Mouse (Mus musculus): ENCODE data around the gene Fads3.

The Fads3 gene

GRCm38 (mm10) chr19:10071892-10072291 is 30.5 kb downstream of the Fads3 start:
- no peak for DNase-seq

GRCm38 (mm10) chr19:10073145-10073544 is 31.8 kb downstream of the Fads3 start:
- no peak for DNase-seq

- no peak for DNase-seq
Observed at GRCm38 (mm10) chr19:10078392-10078791, 37.0 kb downstream of the Fads3 start.

DNA sequence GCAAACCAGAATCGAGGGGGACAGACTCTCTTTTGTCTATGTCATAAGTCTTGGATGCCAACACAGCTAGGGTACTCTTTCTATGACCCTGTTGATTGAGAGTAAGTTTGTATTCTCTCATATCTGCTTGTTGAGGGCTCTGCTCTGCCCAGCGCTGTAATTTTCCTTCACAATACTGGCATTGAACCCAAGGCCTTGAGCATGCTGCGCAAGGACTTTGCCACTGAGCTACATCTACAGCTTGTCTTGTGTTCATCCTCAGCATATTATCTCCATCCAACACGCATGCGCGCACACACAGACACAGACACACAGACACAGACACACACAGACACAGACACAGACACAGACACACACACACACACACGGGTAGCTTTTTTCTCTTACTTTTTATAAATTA is 39.0 kb downstream of the Fads3 start:
- DNase-seq, result no peak

- no peak for DNase-seq
Observed at GRCm38 (mm10) chr19:10082105-10082504, 40.7 kb downstream of the Fads3 start.

- DNase-seq, result no peak
Observed at GRCm38 (mm10) chr19:10085454-10085853, 44.1 kb downstream of the Fads3 start.

DNA sequence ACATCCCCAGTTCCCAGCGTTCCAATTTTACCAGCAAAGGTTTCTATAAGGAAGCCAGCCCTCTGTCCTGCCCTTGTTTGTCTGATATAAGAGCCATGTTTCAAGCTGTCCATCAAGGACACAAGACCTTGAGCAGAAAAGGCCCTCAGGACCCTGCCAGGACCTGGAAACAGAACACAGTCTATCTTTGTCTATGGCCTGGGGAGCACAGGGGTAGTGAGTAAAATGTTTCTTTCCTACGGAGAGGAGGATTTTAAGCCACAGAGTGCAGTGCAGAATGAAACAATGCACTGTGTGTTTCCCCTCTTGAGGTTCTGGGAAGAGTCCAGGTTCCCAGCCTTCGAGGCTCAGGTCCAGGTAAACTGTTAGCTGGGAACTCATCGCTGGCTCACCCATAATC is 45.6 kb downstream of the Fads3 start:
- no peak for DNase-seq

DNA sequence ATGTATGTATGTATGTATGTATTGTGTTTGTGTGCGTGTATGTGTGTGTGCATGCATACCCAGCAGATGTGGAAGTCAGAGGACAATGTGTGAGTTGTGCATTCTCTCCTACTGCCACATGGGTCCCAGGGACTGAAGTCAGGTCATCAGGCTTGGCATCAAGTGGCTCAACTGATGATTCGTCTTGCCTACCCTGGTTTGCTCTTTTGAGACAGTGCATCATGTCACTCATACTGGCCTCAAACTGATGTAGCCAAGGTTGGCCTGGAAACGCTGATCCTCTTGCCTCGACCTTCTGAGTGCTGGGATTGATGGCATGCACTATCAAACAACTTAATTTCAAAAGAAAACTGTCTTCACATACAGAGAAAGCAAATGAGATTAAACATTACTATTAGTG is 52.5 kb downstream of the Fads3 start:
- no peak for DNase-seq

DNA sequence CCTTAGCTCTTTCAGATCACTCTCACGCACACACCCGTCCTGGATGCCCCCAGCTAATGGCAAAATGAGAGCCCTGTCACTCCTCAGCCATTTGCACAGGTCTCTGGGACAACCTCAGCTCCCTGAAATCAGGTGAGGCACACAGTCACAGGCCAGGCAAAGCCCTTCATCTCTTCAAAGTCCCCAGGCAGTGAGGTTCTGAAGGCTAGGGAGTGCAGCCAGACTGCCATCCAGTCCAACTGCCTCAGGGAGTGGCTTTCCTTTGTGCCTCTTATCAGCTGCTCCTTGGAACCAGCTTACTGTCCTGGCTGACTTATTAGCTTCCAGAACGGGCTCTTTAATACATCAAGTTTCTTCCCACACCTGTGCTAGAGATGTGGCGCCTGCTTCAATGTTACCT is 53.3 kb downstream of the Fads3 start:
- no peak for DNase-seq

DNA sequence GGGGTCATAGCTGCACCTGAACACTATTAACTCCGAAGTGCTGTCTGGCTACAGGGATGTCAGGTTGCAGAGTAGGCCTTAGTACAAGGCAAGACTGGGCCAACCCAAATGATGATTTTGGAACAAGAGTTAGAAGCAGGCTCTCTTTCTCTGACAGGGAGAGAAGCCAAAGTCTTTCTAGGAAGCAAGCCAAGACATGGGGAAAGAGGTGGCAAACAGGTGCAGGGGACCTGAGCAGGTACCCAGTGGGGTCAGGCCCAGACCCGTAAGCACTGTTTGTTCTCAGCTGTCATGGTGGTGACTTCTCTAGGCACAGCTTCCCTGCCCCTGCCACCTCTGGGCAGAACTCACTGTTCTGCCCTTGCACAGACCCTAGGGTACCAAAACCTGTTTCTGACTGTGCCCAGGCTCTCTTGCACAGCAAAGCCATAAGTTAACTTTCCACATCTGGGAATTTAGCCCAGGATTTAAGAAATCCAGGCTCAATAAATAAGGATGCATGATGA is 55.1 kb downstream of the Fads3 start:
- DNase-seq, result no peak

GRCm38 (mm10) chr19:10097826-10098225 is 56.5 kb downstream of the Fads3 start:
- no peak for DNase-seq

- peak; percentile 78 for DNase-seq
Observed at GRCm38 (mm10) chr19:10100631-10101071, 59.3 kb downstream of the Fads3 start.

DNA sequence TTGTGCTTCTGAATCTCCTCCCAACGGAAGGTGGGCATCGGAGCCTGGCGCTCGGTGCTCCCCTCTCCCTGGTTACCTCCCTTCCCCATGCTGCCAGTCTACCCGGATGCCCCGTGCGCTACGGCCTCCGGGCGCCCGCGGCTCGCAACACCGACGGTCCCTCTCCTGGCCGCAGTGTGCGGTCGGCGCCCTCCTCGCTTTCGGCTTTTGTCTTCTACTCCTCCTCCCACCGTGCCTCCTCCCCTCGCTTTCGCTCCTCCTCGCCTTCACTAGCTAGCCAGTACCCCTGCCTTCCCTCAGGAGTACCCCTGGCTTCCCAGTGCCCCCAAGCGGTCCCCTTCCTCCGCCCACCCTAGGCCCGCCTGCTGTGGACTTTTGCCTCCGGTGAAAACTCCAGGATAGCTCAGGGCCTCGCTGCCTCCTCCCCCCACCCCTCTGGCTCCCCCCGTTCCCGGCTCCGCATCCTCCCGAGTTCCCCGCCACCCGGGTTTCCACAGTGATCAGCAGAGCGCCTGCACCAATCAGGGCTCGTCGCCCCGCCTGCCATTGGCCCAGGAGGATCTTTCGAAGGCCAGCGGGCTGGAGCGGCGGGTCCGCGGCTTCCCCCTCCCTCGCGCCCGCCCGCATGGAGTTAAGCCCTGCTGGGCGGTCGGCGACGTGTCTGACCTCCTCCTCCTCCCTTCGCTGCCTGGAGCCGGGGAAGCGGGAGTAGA is 60.1 kb downstream of the Fads3 start, which contains the start of gene Fads2:
Gene Fads2, minus strand, starts transcription at position 406 of the 713 bp plus-strand sequence.
- DNase-seq, result peak; percentile 75

DNA sequence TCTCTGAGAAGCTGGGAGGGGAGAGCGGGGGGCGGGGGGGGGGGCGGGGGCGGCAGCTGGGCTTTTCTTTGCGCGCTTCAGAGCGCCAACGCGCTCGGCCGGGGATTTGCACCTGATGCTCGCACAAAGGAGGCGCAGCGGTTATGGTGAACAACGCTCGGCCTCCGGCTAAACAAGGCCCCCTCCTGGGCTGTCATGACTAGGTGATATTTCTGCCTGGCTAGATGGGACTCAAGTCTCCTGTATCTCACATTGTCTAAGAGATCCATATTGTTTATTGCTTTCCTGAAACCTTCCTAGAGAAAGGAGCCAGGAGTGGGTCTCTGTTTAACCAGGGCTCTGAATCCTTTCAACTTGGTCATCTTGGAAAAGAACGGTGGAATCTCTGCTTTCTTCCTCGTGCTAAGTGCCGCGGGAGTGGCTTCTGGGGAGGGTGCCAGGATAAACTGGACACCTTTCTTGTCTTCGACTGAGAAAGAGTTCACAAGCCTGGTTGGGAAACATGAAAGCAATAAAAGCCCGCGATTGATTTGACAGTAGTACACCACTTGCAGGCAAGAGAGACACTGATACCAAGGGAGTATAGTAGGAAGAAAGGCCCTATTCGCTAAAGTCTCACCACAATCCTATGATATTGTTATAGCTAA is 60.8 kb downstream of the Fads3 start:
- peak; percentile 62 for DNase-seq

DNA sequence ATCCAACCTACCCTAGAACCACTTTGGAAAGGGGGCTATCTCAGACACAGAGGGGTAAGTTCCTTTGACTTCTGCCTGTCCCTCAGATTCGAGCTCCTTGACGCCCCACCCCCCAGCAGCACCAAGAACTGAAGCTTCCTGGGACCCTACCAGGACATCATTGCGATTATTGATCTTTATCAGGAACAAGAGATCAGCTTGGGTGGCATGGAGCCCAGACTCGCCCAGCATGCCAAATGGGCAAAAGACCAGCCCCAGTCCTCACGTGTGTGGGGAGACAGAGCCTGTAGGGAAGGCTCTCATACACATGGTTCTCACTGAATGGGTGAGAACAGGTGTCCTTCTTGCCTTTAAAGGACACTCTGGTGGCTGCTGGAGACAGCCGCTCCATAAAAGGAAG is 62.9 kb downstream of the Fads3 start:
- no peak for DNase-seq

DNA sequence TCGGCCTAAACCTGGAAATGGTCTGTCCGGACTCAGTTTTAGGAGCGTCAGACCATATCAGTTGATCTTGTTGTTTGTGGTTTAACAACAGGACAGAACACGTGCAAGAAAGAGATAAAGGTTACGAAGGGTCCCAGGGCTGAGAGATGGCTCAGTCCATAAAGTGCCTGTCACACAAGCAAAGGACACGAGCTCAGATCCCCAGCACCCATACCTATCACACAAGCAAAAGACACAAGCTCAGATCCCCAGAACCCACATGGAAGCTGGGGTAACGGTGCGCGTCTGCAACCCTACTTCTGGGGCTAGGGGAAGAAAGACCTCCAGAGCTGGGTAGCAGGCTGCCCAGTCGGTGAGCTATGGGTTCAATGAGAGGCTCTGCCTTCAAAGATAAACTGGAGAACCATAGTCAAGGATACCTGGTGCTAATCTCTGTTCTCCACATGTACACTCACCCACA is 63.7 kb downstream of the Fads3 start:
- no peak for DNase-seq

DNA sequence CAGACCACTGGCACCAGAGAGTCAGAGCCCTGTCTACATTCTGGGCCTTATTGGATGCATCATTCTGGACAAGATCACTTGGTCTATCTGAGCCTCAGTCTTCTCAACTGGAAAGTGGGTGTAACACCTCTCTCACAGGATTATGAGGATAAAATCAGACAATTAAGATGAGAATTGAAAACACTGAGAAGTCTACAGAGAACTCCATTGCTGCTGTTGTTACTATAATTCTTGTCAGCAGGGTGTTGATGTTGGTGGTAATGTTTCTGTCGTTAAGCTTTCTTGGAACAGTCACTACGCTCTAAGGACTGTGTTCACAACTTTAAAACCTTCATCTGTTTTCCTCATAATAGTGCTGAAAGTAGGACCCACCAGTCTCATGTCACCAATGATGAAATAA is 65.3 kb downstream of the Fads3 start:
- no peak for DNase-seq

- DNase-seq, result no peak
Observed at GRCm38 (mm10) chr19:10107051-10107611, 65.8 kb downstream of the Fads3 start.

- no peak for DNase-seq
Observed at GRCm38 (mm10) chr19:10108129-10108528, 66.8 kb downstream of the Fads3 start.

DNA sequence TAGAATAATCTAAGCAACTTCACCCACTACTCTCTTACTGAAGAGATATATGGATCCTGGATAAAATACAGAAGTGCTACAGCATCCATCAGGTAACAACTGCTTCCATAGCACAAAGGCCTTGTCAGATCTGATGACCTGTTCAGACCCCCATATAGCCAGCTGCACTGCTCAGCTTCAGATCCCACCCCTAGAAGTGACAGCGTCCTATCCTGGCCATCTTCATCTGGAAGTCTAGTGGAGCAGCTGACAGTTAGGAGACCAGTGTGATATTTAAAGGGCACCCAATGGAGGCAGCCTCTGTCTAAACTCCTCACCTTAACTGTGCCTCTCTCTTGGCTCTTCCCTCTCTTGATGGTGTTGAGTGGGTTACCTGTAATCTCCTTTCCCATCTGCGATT is 67.3 kb downstream of the Fads3 start:
- DNase-seq, result no peak
